Mouse (Mus musculus) limb, embryonic 14.5 days (tissue): ENCODE data around the gene Pgpep1. TPM values are rescaled to one million over a fixed set of nuclear protein-coding genes. Genes with fewer than 3 reads are reported as not detected.

Experiments used
- ATAC-seq: fragments of 200-750 bp; cut with Nextera tagmentation; 2 replicates; pipeline ENCODE4 v1.8.0; 2017; ENCODE audit warnings: low read depth, moderate number of reproducible peaks, moderate TSS enrichment; ENCODE audit not compliant: low FRiP score
- DNase-seq: peaks from one replicate; pipeline ENCODE4 v3.0.0-alpha.2; 2015; ENCODE audit warnings: low spot score
- H3K27ac ChIP-seq: fragments of 300-500 bp; sonication (generic); replicated peaks from 2 replicates; pipeline ENCODE4 v1.5.1; 2014; ENCODE audit warnings: low read depth, mild to moderate bottlenecking, low read length, moderate library complexity, mixed read lengths
- H3K27me3 ChIP-seq: fragments of 300-500 bp; sonication (generic); 2 replicates; pipeline ENCODE4 v1.6.1; 2014; ENCODE audit warnings: low read length, mixed read lengths; ENCODE audit not compliant: control insufficient read depth, insufficient read depth
- H3K36me3 ChIP-seq: fragments of 300-500 bp; sonication (generic); 2 replicates; pipeline ENCODE4 v1.6.1; 2014; ENCODE audit warnings: mild to moderate bottlenecking, low read length, moderate library complexity, mixed read lengths; ENCODE audit not compliant: control insufficient read depth, insufficient read depth
- H3K4me1 ChIP-seq: fragments of 300-500 bp; sonication (generic); 2 replicates; pipeline ENCODE4 v1.6.1; 2014; ENCODE audit warnings: antibody characterized with exemption, low read length, mixed read lengths; ENCODE audit not compliant: control insufficient read depth, insufficient read depth
- H3K4me2 ChIP-seq: fragments of 300-500 bp; sonication (generic); replicated peaks from 2 replicates; pipeline ENCODE4 v1.6.1; 2014; ENCODE audit warnings: low read depth, mild to moderate bottlenecking, low read length, moderate library complexity; ENCODE audit not compliant: severe bottlenecking
- H3K4me3 ChIP-seq: fragments of 300-500 bp; sonication (generic); replicated peaks from 2 replicates; pipeline ENCODE4 v1.5.1; 2014; ENCODE audit warnings: low read length
- H3K9ac ChIP-seq: fragments of 300-500 bp; sonication (generic); 2 replicates; pipeline ENCODE4 v1.6.1; 2014; ENCODE audit warnings: mild to moderate bottlenecking, low read depth, low read length, moderate library complexity; ENCODE audit not compliant: severe bottlenecking
- H3K9me3 ChIP-seq: fragments of 300-500 bp; sonication (generic); 2 replicates; pipeline ENCODE4 v1.6.1; 2016; ENCODE audit warnings: low read length; ENCODE audit not compliant: control insufficient read depth
- POLR2A ChIP-seq: fragments of 200-500 bp; IDR thresholded peaks from 2 replicates; pipeline ENCODE4 v1.8.0; 2012; ENCODE audit warnings: inconsistent platforms, mild to moderate bottlenecking, moderate library complexity, borderline replicate concordance; ENCODE audit not compliant: insufficient read depth, insufficient read length; ENCODE audit errors: extremely low read depth
- WGBS: fragments of 180-500 bp; shearing (Covaris S2); extraction: QIAGEN DNeasy Blood & Tissue Kit; methylation state at CpG from one replicate; pipeline ENCODE4 v1.1.7; 2014; 5-methylcytosine and 5-hydroxymethylcytosine counted together
- polyA plus RNA-seq, 2 experiments: library from polyadenylated mRNA; depleted of rRNA in 1 of 2; stranded (reverse) in 1 of 2; unstranded in 1 of 2; fragments of >200 nt; fragmentation: Nextera tagmentation in 1 of 2; extraction: Ambion mirVana in 1 of 2; gene quantifications; 2 replicates each; pipeline versions ENCODE4 v1.2.1 to v1.2.3; 2012 to 2014

Pgpep1 gene
- polyA plus RNA-seq, 2 experiments: 47.6 to 64.1 TPM

GRCm38 (mm10) chr8:70648164-70648442 is 12.1 kb downstream of the Pgpep1 start:
- H3K9me3 ChIP-seq: no peaks in the 10 kb centered on the region
- H3K4me2 ChIP-seq: no peak overlapping the region
- H3K4me3 ChIP-seq: no peak overlapping the region
- H3K27me3 ChIP-seq: no peaks in the 10 kb centered on the region
- TF ChIP-seq POLR2A: no peak
- ATAC-seq (no peak), DNase-seq (no peak)
- WGBS: 25% methylated on average over 1 of the region's 1 CpGs
- H3K27ac ChIP-seq: no peak overlapping the region
- H3K9ac ChIP-seq: no peak overlapping the region
- peaks cover 40% of the 10 kb centered on the region for H3K36me3 ChIP-seq
- peaks cover 29% of the 10 kb centered on the region for H3K4me1 ChIP-seq

GRCm38 (mm10) chr8:70647343-70648163 is 12.6 kb downstream of the Pgpep1 start:
- 36% methylated on average over 8 of the region's 8 CpGs for WGBS
- Histone ChIP-seq H3K36me3 (peaks cover 36% of the 10 kb centered on the region), H3K4me3 (no peak overlapping the region), H3K4me1 (peaks cover 29% of the 10 kb centered on the region), H3K27ac (peak overlapping the region; percentile 33), H3K4me2 (no peak overlapping the region), H3K27me3 (no peaks in the 10 kb centered on the region), H3K9me3 (no peaks in the 10 kb centered on the region), H3K9ac (peak overlapping the region; percentile 28; the same call in 1 of the 2 replicates)
- no peak for ATAC-seq
- no peak for TF ChIP-seq POLR2A
- no peak for DNase-seq

GRCm38 (mm10) chr8:70646775-70647174 is 13.4 kb downstream of the Pgpep1 start:
- no peak for ATAC-seq
- no peak overlapping the region for H3K27ac ChIP-seq

GRCm38 (mm10) chr8:70646369-70646768 is 13.8 kb downstream of the Pgpep1 start:
- peaks cover 29% of the 10 kb centered on the region for H3K4me1 ChIP-seq

More at GRCm38 (mm10) chr8:70646775-70647174, 13.4 kb downstream of the Pgpep1 start:
- no peak for DNase-seq
- Histone ChIP-seq H3K27me3 (no peaks in the 10 kb centered on the region), H3K4me2 (no peak overlapping the region), H3K4me3 (no peak overlapping the region), H3K36me3 (peaks cover 29% of the 10 kb centered on the region), H3K9me3 (no peaks in the 10 kb centered on the region), H3K4me1 (peaks cover 29% of the 10 kb centered on the region), H3K9ac (no peak overlapping the region)
- no peak for TF ChIP-seq POLR2A

GRCm38 (mm10) chr8:70645501-70646224 is 14.5 kb downstream of the Pgpep1 start:
- TF ChIP-seq POLR2A: no peak
- Histone ChIP-seq H3K9ac (no peak overlapping the region), H3K27me3 (no peaks in the 10 kb centered on the region), H3K4me3 (no peak overlapping the region), H3K4me2 (no peak overlapping the region), H3K36me3 (peaks cover 18% of the 10 kb centered on the region), H3K4me1 (peaks cover 29% of the 10 kb centered on the region), H3K9me3 (no peaks in the 10 kb centered on the region), H3K27ac (no peak overlapping the region)
- no peak for ATAC-seq
- WGBS: 41% methylated on average over 17 of the region's 17 CpGs
- DNase-seq: no peak

More at GRCm38 (mm10) chr8:70646369-70646768, 13.8 kb downstream of the Pgpep1 start:
- TF ChIP-seq POLR2A: no peak
- DNase-seq (no peak), ATAC-seq (no peak)
- no peak overlapping the region for H3K27ac ChIP-seq
- no peaks in the 10 kb centered on the region for H3K9me3 ChIP-seq
- H3K4me3 ChIP-seq: no peak overlapping the region
- H3K36me3 ChIP-seq: peaks cover 25% of the 10 kb centered on the region
- H3K27me3 ChIP-seq: no peaks in the 10 kb centered on the region
- H3K9ac ChIP-seq: no peak overlapping the region
- WGBS: 66% methylated on average over 6 of the region's 6 CpGs
- H3K4me2 ChIP-seq: no peak overlapping the region
